Mouse (Mus musculus) small intestine, adult 2 months (tissue): ENCODE results near the gene Alkbh4.

Experiments used
- CTCF ChIP-seq: fragments of 200-500 bp; IDR thresholded peaks from 2 replicates; pipeline ENCODE4 v1.5.1; 2012; ENCODE audit warnings: low read depth, mild to moderate bottlenecking, control low read depth, inconsistent platforms, low read length, moderate library complexity, mixed read lengths; ENCODE audit not compliant: insufficient replicate concordance, insufficient read length; ENCODE audit errors: extremely low read depth
- POLR2A ChIP-seq: fragments of 200-500 bp; IDR thresholded peaks from 2 replicates; pipeline ENCODE4 v1.6.1; 2012; ENCODE audit warnings: low read depth, mild to moderate bottlenecking, control low read depth, inconsistent platforms, low read length, moderate library complexity

DNA sequence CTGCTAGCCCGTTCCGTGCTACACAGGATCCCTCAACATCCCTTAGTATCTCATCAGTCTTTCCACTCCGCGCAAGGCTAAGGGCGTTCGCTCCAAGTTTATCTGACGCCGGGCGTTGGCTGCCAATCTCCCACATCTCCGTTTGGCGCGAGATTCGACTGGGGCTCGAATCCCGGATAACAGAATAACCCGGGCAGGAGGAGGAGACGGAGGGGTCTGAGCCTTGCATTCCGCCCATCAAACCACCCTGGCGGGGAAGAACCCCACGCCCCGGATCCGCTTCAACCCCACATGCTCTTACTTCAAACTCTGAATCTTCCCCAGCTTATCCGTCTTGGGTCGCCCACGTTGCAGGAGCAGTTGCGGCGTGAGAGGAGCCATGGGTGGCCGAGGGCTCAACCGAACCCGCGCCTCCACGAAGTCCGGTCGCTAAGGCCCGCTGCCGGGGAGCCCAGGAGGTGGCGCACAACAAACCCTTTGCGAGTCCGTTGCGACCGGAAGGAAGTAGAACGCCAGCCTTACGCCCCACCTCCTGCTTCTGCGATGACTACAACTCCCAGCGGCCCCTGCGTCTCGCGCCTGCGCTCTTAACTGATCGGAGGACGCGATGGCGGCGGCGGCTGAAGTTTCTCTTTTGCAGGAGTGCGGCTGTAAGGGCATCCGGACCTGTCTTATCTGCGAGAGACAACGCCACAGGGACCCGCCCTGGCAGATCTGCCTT lies at the start of gene Alkbh4, which contains the start of gene Lrwd1:
- peak; percentile 69 for TF ChIP-seq CTCF
- TF ChIP-seq POLR2A: peak; percentile 50; the same call in 1 of the 2 replicates
